Mouse (Mus musculus): ENCODE results near the gene Radil.

DNA sequence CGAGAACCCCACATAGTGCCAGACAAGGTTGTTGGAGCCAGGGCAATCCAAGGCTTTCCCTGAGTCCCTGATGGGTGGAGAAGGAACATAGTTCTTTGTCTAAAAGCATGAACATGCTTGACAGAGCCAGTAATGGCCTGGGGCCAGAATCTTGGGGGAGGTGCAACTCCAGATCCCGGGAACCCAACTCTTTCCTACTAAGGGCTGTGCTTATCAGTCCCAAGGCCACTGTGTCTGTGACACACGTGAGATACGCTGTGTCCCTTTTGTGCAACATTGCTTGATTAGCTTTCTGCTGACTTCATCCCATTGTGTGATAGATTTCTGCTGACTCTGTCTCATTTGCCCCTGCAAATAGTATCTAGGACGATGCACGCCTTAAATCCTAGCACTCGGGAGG, 25.9 kb upstream of the Radil start:
- TF ChIP-seq ETS1 (conservative IDR thresholded peaks at IDR 0.05; ENCODE audit: low read depth, low read length) (no peak), HCFC1 (IDR thresholded peaks at IDR 0.05; ENCODE audit: low read depth, low read length) (no peak), CTCF (conservative IDR thresholded peaks at IDR 0.05 in 1 of 2, IDR thresholded peaks at IDR 0.05 in 1 of 2; ENCODE audit: low read depth in 2 of 2, low read length in 2 of 2) (no peak), CHD1 (IDR thresholded peaks at IDR 0.05; ENCODE audit: low read depth, low read length) (no peak), POLR2A (IDR thresholded peaks at IDR 0.05; ENCODE audit: low read depth, low read length) (no peak), JUND (conservative IDR thresholded peaks at IDR 0.05; ENCODE audit: low read depth, low read length) (no peak), EP300 (IDR thresholded peaks at IDR 0.05; ENCODE audit: low read length) (no peak), ELF1 (IDR thresholded peaks at IDR 0.05; ENCODE audit: low read depth, low read length) (no peak), KAT2A (IDR thresholded peaks at IDR 0.05; ENCODE audit: insufficient replicate concordance, low read length) (no peak), SMC3 (IDR thresholded peaks at IDR 0.05; ENCODE audit: low read depth, low read length) (no peak), TCF12 (IDR thresholded peaks at IDR 0.05; ENCODE audit: low read depth, low read length) (no peak)
